Mouse (Mus musculus) heart, postnatal 0 days (tissue): Measurements from ENCODE around the gene Dennd4a.

ENCODE experiments used
- CTCF ChIP-seq: IDR thresholded peaks from 2 replicates; pipeline ENCODE4 v1.5.1; 2016; ENCODE audit warnings: antibody characterized with exemption, control low read depth, low read depth
- EP300 ChIP-seq: IDR thresholded peaks from 2 replicates; pipeline ENCODE4 v1.6.1; 2016; ENCODE audit warnings: antibody characterized with exemption, low read depth

DNA sequence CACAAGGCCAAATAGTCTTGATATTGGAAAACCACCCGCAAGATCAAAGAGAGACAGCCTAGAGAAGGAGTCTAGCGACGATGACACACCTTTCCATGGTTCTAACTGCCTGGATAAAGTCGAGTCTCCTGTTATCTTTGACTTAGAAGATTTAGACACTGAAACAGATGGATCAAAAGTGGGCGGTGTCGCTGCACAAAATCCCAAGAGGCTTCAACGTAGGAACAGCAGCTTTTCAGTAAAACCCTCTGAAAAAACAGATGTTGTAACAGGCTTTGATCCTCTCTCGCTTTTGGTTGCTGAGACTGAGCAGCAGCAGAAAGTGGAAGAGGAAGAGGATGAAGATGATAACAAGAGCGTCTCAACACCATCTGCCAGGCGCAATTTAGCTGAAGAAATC, 85.5 kb downstream of the Dennd4a start:
- TF ChIP-seq CTCF: no peak
- TF ChIP-seq EP300: no peak
